Mouse (Mus musculus) lung, embryonic 14.5 days (tissue): ENCODE data around the gene Ubqln1. TPM values are rescaled to one million over a fixed set of nuclear protein-coding genes. Genes with fewer than 3 reads are reported as not detected.

ENCODE experiments used
- ATAC-seq: fragments of 200-750 bp; cut with Nextera tagmentation; 2 replicates; pipeline ENCODE4 v1.8.0; 2017; ENCODE audit warnings: mild to moderate bottlenecking, moderate TSS enrichment, moderate library complexity; ENCODE audit not compliant: insufficient read depth
- DNase-seq: peaks from one replicate; pipeline ENCODE4 v3.0.0-alpha.2; 2015
- H3K27ac ChIP-seq: fragments of 300-500 bp; sonication (generic); 2 replicates; pipeline ENCODE4 v1.5.1; 2014; ENCODE audit warnings: low read depth, mild to moderate bottlenecking, moderate library complexity
- H3K27me3 ChIP-seq: fragments of 300-500 bp; sonication (generic); 2 replicates; pipeline ENCODE4 v1.6.1; 2014; ENCODE audit warnings: low read length, control low read depth; ENCODE audit not compliant: insufficient read depth
- H3K36me3 ChIP-seq: fragments of 300-500 bp; sonication (generic); 2 replicates; pipeline ENCODE4 v1.6.1; 2014; ENCODE audit warnings: control low read depth; ENCODE audit not compliant: insufficient read depth
- H3K4me1 ChIP-seq: fragments of 300-500 bp; sonication (generic); 2 replicates; pipeline ENCODE4 v1.6.1; 2014; ENCODE audit warnings: antibody characterized with exemption, control low read depth; ENCODE audit not compliant: insufficient read depth
- H3K4me2 ChIP-seq: fragments of 300-500 bp; sonication (generic); 2 replicates; pipeline ENCODE4 v1.6.1; 2014; ENCODE audit warnings: mild to moderate bottlenecking
- H3K4me3 ChIP-seq: fragments of 300-500 bp; sonication (generic); 2 replicates; pipeline ENCODE4 v1.5.1; 2014; ENCODE audit warnings: low read depth, low read length
- H3K9ac ChIP-seq: fragments of 300-500 bp; sonication (generic); 2 replicates; pipeline ENCODE4 v1.6.1; 2014
- H3K9me3 ChIP-seq: fragments of 300-500 bp; sonication (generic); 2 replicates; pipeline ENCODE4 v1.6.1; 2016; ENCODE audit warnings: low read depth, low read length, control low read depth
- CTCF ChIP-seq: IDR thresholded peaks from 2 replicates; pipeline ENCODE4 v1.5.1; 2016; ENCODE audit warnings: antibody characterized with exemption, low read depth
- WGBS: fragments of 180-500 bp; shearing (Covaris S2); extraction: QIAGEN DNeasy Blood & Tissue Kit; methylation state at CpG from one replicate; pipeline ENCODE4 v1.1.7; 2014; 5-methylcytosine and 5-hydroxymethylcytosine counted together
- polyA plus RNA-seq: library from polyadenylated mRNA; unstranded; fragments of >200 nt; fragmentation: Nextera tagmentation; extraction: Ambion mirVana; gene quantifications from 2 replicates; pipeline ENCODE4 v1.2.1, GENCODE M21; 2014

Gene Ubqln1
- polyA plus RNA-seq, 1 experiment from 2014 or later, result 107 TPM

- peaks cover 73% of the 10 kb centered on the region for H3K36me3 ChIP-seq
These were observed 23.3 kb downstream of the Ubqln1 start for GRCm38 (mm10) chr13:58192146-58192545.

GRCm38 (mm10) chr13:58191516-58191915 is 23.9 kb downstream of the Ubqln1 start:
- peaks cover 73% of the 10 kb centered on the region for H3K36me3 ChIP-seq
- 98% methylated on average over 14 of the region's 14 CpGs for WGBS

More at GRCm38 (mm10) chr13:58192146-58192545, 23.3 kb downstream of the Ubqln1 start:
- no peaks in the 10 kb centered on the region for H3K4me1 ChIP-seq
- no peak overlapping the region for H3K27ac ChIP-seq
- no peak overlapping the region for H3K4me3 ChIP-seq
- DNase-seq (no peak), ATAC-seq (no peak)
- H3K4me2 ChIP-seq, result no peak overlapping the region
- H3K27me3 ChIP-seq, result no peaks in the 10 kb centered on the region
- WGBS, result 92% methylated on average over 6 of the region's 6 CpGs
- no peak overlapping the region for H3K9ac ChIP-seq
- no peak for TF ChIP-seq CTCF
- no peaks in the 10 kb centered on the region for H3K9me3 ChIP-seq

GRCm38 (mm10) chr13:58189473-58189872 is 26.0 kb downstream of the Ubqln1 start:
- Histone ChIP-seq H3K9ac (no peak overlapping the region), H3K27me3 (no peaks in the 10 kb centered on the region), H3K36me3 (peaks cover 64% of the 10 kb centered on the region), H3K4me3 (no peak overlapping the region), H3K4me2 (no peak overlapping the region), H3K27ac (no peak overlapping the region), H3K4me1 (no peaks in the 10 kb centered on the region), H3K9me3 (no peaks in the 10 kb centered on the region)
- DNase-seq (no peak), ATAC-seq (no peak)
- TF ChIP-seq CTCF, result no peak
- WGBS, result 74% methylated on average over 5 of the region's 5 CpGs

More at GRCm38 (mm10) chr13:58191516-58191915, 23.9 kb downstream of the Ubqln1 start:
- Histone ChIP-seq H3K4me2 (no peak overlapping the region), H3K4me1 (no peaks in the 10 kb centered on the region), H3K27ac (no peak overlapping the region), H3K27me3 (no peaks in the 10 kb centered on the region), H3K9ac (no peak overlapping the region), H3K9me3 (no peaks in the 10 kb centered on the region), H3K4me3 (no peak overlapping the region)
- TF ChIP-seq CTCF, result no peak
- ATAC-seq, result no peak
- DNase-seq, result no peak

GRCm38 (mm10) chr13:58188412-58188811 is 27.0 kb downstream of the Ubqln1 start:
- Histone ChIP-seq H3K27me3 (no peaks in the 10 kb centered on the region), H3K27ac (no peak overlapping the region), H3K36me3 (peaks cover 68% of the 10 kb centered on the region), H3K4me1 (no peaks in the 10 kb centered on the region), H3K9ac (no peak overlapping the region), H3K4me3 (no peak overlapping the region), H3K4me2 (no peak overlapping the region), H3K9me3 (no peaks in the 10 kb centered on the region)
- peak; percentile 91 for TF ChIP-seq CTCF
- ATAC-seq (no peak), DNase-seq (peak; percentile 89)
- 59% methylated on average over 4 of the region's 4 CpGs for WGBS

- no peak for TF ChIP-seq CTCF
- 82% methylated on average over 3 of the region's 3 CpGs for WGBS
- H3K27ac ChIP-seq, result no peak overlapping the region
These were observed 27.7 kb downstream of the Ubqln1 start for GRCm38 (mm10) chr13:58187751-58188150.

GRCm38 (mm10) chr13:58186281-58186680 is 29.2 kb downstream of the Ubqln1 start:
- no peaks in the 10 kb centered on the region for H3K4me1 ChIP-seq
- no peak overlapping the region for H3K4me2 ChIP-seq
- peaks cover 66% of the 10 kb centered on the region for H3K36me3 ChIP-seq
- no peak overlapping the region for H3K27ac ChIP-seq
- H3K9ac ChIP-seq, result no peak overlapping the region
- no peaks in the 10 kb centered on the region for H3K27me3 ChIP-seq
- WGBS, result 91% methylated on average over 8 of the region's 8 CpGs
- no peaks in the 10 kb centered on the region for H3K9me3 ChIP-seq
- DNase-seq (no peak), ATAC-seq (no peak)
- TF ChIP-seq CTCF, result no peak
- H3K4me3 ChIP-seq, result no peak overlapping the region

More at GRCm38 (mm10) chr13:58187751-58188150, 27.7 kb downstream of the Ubqln1 start:
- no peak for ATAC-seq
- Histone ChIP-seq H3K9me3 (no peaks in the 10 kb centered on the region), H3K9ac (no peak overlapping the region), H3K4me2 (no peak overlapping the region), H3K4me1 (no peaks in the 10 kb centered on the region), H3K36me3 (peaks cover 70% of the 10 kb centered on the region), H3K4me3 (no peak overlapping the region), H3K27me3 (no peaks in the 10 kb centered on the region)
- DNase-seq, result no peak

GRCm38 (mm10) chr13:58184111-58184510 is 31.3 kb downstream of the Ubqln1 start:
- ATAC-seq, result no peak
- Histone ChIP-seq H3K9ac (no peak overlapping the region), H3K4me2 (no peak overlapping the region), H3K4me1 (no peaks in the 10 kb centered on the region), H3K4me3 (no peak overlapping the region), H3K27ac (no peak overlapping the region), H3K9me3 (no peaks in the 10 kb centered on the region), H3K36me3 (peaks cover 73% of the 10 kb centered on the region), H3K27me3 (no peaks in the 10 kb centered on the region)
- WGBS, result 83% methylated on average over 3 of the region's 3 CpGs
- no peak for DNase-seq
- no peak for TF ChIP-seq CTCF
